ENCODE assay signal across 23 mouse cellular contexts in the genomic region with DNA sequence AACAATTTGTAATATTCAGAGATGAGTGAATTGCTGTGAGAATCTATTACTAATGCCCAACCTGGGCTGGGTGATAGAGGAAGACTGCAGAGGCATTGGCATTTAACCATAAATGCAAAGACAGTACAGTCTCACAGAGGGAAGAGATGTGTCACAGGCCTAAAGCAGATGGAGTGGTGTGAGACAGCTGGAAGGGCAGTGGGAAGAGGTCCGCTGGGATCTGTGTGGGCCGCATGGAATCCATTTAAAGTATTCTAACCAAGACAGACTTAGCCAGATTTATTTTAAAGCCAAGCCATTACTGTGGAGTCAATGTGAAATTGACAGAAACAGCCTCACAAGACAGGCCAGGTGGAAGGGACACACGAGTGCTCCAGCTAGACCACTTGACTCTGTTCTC.
DNase-seq lines count a peak whose midpoint lies in the region; ATAC-seq and TF ChIP-seq lines count a peak whose summit lies in the region.
"Had no signal": no experiment of that assay in that cellular context is flagged by ENCODE, and none has a peak within 500 bp of the region (broad histone marks: within the 10 kb centered on the region; RNA-seq: fewer than 3 reads in every experiment).

No protein-coding gene starts in this region.

- H3K79me2 ChIP-seq in C2C12 (ENCODE audit: control insufficient read depth, insufficient read depth) (no peaks in the 10 kb centered on the region), myocyte (ENCODE audit: control insufficient read depth, insufficient read depth) (no peaks in the 10 kb centered on the region)

- no peak for TF ChIP-seq POLR2A in myocyte (IDR thresholded peaks at IDR 0.05; ENCODE audit: insufficient read length, low read depth)

- peak; percentile 17 for DNase-seq in left cerebral cortex, adult 11 months (ENCODE audit: low spot score)
- no peak for DNase-seq in left cerebral cortex, postnatal 4 days
- peak; percentile 34 to 66 for DNase-seq in frontal cortex, postnatal 36 days (ENCODE audit: low spot score in 2 of 2)
- no peak for DNase-seq in heart, adult 18-20 months
- DNase-seq: cerebellum, adult 11 months; gastrocnemius, postnatal 25 days; kidney, adult 18-20 months; layer of hippocampus, adult 9-11 months; lung, adult 2 months; lung, postnatal 14 days had no signal

- no peak overlapping the region for H3ac ChIP-seq in C2C12 (ENCODE audit: control insufficient read depth, insufficient read length, low read depth)
- H3ac ChIP-seq in myocyte (ENCODE audit: control insufficient read depth, insufficient read length), result no peak overlapping the region

- no peaks in the 10 kb centered on the region for H3K36me3 ChIP-seq in C2C12 (ENCODE audit: control insufficient read depth, insufficient read depth)
- no peaks in the 10 kb centered on the region for H3K36me3 ChIP-seq in myocyte (ENCODE audit: control insufficient read depth, insufficient read depth)
- H3K36me3 ChIP-seq: embryonic facial prominence, embryonic 12.5 days; G1E; limb, embryonic 12.5 days; liver, embryonic 12.5 days had no signal

- no peaks in the 10 kb centered on the region for H3K79me3 ChIP-seq in C2C12 (ENCODE audit: low read depth)

- H3K4me2 ChIP-seq in myocyte (ENCODE audit: low read depth), result peak overlapping the region; percentile 12
- H3K4me2 ChIP-seq: embryonic facial prominence, embryonic 12.5 days; hindbrain, embryonic 14.5 days; limb, embryonic 12.5 days; liver, embryonic 12.5 days; midbrain, embryonic 11.5 days had no signal

- TF ChIP-seq CTCF in C2C12 (IDR thresholded peaks at IDR 0.05; ENCODE audit: control insufficient read depth, insufficient read depth, insufficient read length), result no peak

- ATAC-seq in erythroid progenitor cell, adult 5-6 weeks (replicated peaks; ENCODE audit: low FRiP score, poor library complexity, severe bottlenecking), result no peak
- ATAC-seq: forebrain, embryonic 14.5 days; inflammation-experienced regulatory T-cells, adult 6 months; liver, embryonic 12.5 days; Patski had no signal

- no peak overlapping the region for H3K4me3 ChIP-seq in C2C12 (ENCODE audit: insufficient read depth, poor library complexity, severe bottlenecking)
- no peak overlapping the region for H3K4me3 ChIP-seq in myocyte
- H3K4me3 ChIP-seq: embryonic facial prominence, embryonic 12.5 days; limb, embryonic 12.5 days; liver, embryonic 12.5 days had no signal

- H3K27me3 ChIP-seq in C2C12 (ENCODE audit: control insufficient read depth, insufficient read depth, insufficient read length) (no peaks in the 10 kb centered on the region), myocyte (ENCODE audit: control insufficient read depth, insufficient read depth, insufficient read length) (no peaks in the 10 kb centered on the region)
- H3K27me3 ChIP-seq: CH12.LX; embryonic facial prominence, embryonic 12.5 days; limb, embryonic 12.5 days; liver, embryonic 12.5 days had no signal

- intact Hi-C loops in left cerebral cortex, postnatal 4 days (cut with DNase I), result no loop called here

TF ChIP-seq in C2C12, 6 proteins besides CTCF, POLR2A, EP300 and RAD21:
- TF ChIP-seq MYOD1 (IDR thresholded peaks at IDR 0.05; ENCODE audit: control insufficient read depth, insufficient read length, low read depth) (peak; percentile 16), FOSL1 (IDR thresholded peaks at IDR 0.05; ENCODE audit: insufficient read depth, low read length, poor library complexity, severe bottlenecking) (no peak), MAX (IDR thresholded peaks at IDR 0.05) (no peak), MYOG (IDR thresholded peaks at IDR 0.05; ENCODE audit: control insufficient read depth, extremely low read depth, insufficient read length) (no peak)

TF ChIP-seq in myocyte, 11 proteins besides CTCF, POLR2A, EP300 and RAD21:
- no peak for TF ChIP-seq POLR2AphosphoS2 (IDR thresholded peaks at IDR 0.05; ENCODE audit: insufficient read length, low read depth)
- TF ChIP-seq TCF3 (IDR thresholded peaks at IDR 0.05; ENCODE audit: insufficient read length, low read depth), result no peak
- TF ChIP-seq MYOG (IDR thresholded peaks at IDR 0.05; ENCODE audit: control insufficient read depth in 1 of 3, insufficient read depth in 1 of 3, insufficient read length in 2 of 3, low read depth in 2 of 3), result peak in 1 of 3 experiments; percentile 62
- TF ChIP-seq MYOD1 (IDR thresholded peaks at IDR 0.05; ENCODE audit: control insufficient read depth in 1 of 3, insufficient read length in 2 of 3, low read depth in 2 of 3), result peak in 2 of 3 experiments; percentile 66 to 78
TF ChIP-seq in myocyte: peak in this region for 2.

Comparison
In these comparisons a context has a peak if more than half of its experiments do, and no peak if none do; other contexts are left out.
1. DNase-seq: peak in left cerebral cortex, adult 11 months (single experiment) and frontal cortex, postnatal 36 days (2 of 2); none in left cerebral cortex, postnatal 4 days (single experiment) and heart, adult 18-20 months (0 of 2).